Mouse (Mus musculus) heart, embryonic 10.5 days (tissue): ENCODE measurements around the gene Sbsn. TPM values are rescaled to one million over a fixed set of nuclear protein-coding genes. Genes with fewer than 3 reads are reported as not detected.
"Not testable (repeated sequence)": the region's sequence is repeated elsewhere in the genome, so short reads cannot be mapped to it uniquely, and the experiment has no call there.

ENCODE experiments used
- DNase-seq: peaks from one replicate; pipeline ENCODE4 v3.0.0-alpha.2; 2017; ENCODE audit warnings: low spot score
- H3K27ac ChIP-seq: fragments of 300-500 bp; sonication (generic); 2 replicates; pipeline ENCODE4 v1.5.1; 2016; ENCODE audit warnings: mild to moderate bottlenecking
- H3K27me3 ChIP-seq: fragments of 300-500 bp; sonication (generic); 2 replicates; pipeline ENCODE4 v1.6.1; 2016; ENCODE audit warnings: mild to moderate bottlenecking; ENCODE audit not compliant: poor library complexity, insufficient read depth, severe bottlenecking
- H3K36me3 ChIP-seq: fragments of 300-500 bp; sonication (generic); 2 replicates; pipeline ENCODE4 v1.6.1; 2016; ENCODE audit warnings: mild to moderate bottlenecking, moderate library complexity
- H3K4me1 ChIP-seq: fragments of 300-500 bp; sonication (generic); 2 replicates; pipeline ENCODE4 v1.6.1; 2016; ENCODE audit warnings: mild to moderate bottlenecking
- H3K4me3 ChIP-seq: fragments of 300-500 bp; sonication (generic); 2 replicates; pipeline ENCODE4 v1.5.1; 2016; ENCODE audit warnings: mild to moderate bottlenecking, moderate library complexity
- H3K9me3 ChIP-seq: fragments of 300-500 bp; sonication (generic); 2 replicates; pipeline ENCODE4 v1.6.1; 2016; ENCODE audit warnings: mild to moderate bottlenecking, moderate library complexity
- WGBS: fragments of 180-500 bp; shearing (Covaris S2); methylation state at CpG from one replicate; pipeline ENCODE4 v1.1.7; 2016; 5-methylcytosine and 5-hydroxymethylcytosine counted together
- polyA plus RNA-seq: library from polyadenylated mRNA; unstranded; fragments of >200 nt; fragmentation: Nextera tagmentation; extraction: Ambion mirVana; gene quantifications from 2 replicates; pipeline ENCODE4 v1.2.1, GENCODE M21; 2016

Gene Sbsn
- polyA plus RNA-seq, 1 experiment from 2014 or later = 1.1 TPM

- WGBS = 45% methylated on average over 9 of the region's 22 CpGs
Measured at GRCm38 (mm10) chr7:30730064-30730722, 21.1 kb upstream of the Sbsn start.

GRCm38 (mm10) chr7:30736211-30736610 lies 15.1 kb upstream of the Sbsn start:
- Histone ChIP-seq H3K9me3 (no peaks in the 10 kb centered on the region), H3K4me3 (no peak overlapping the region), H3K27me3 (no peaks in the 10 kb centered on the region), H3K36me3 (peaks cover 54% of the 10 kb centered on the region), H3K27ac (no peak overlapping the region), H3K4me1 (0 out of 2 replicates have a peak, but pooled peaks cover 4% of the 10 kb centered on the region)
- 72% methylated on average over 3 of the region's 3 CpGs for WGBS
- no peak for DNase-seq

More at GRCm38 (mm10) chr7:30730064-30730722, 21.1 kb upstream of the Sbsn start:
- not testable (repeated sequence) for H3K27me3 ChIP-seq, H3K9me3 ChIP-seq, DNase-seq
- peaks cover 48% of the 10 kb centered on the region for H3K36me3 ChIP-seq
- peak overlapping the region; percentile 92 for H3K27ac ChIP-seq
- peaks cover 17% of the 10 kb centered on the region for H3K4me1 ChIP-seq
- H3K4me3 ChIP-seq = peak overlapping the region; percentile 85

GRCm38 (mm10) chr7:30742570-30742969 lies 8.7 kb upstream of the Sbsn start:
- H3K27ac ChIP-seq, H3K9me3 ChIP-seq, H3K4me3 ChIP-seq, H3K36me3 ChIP-seq, DNase-seq, H3K27me3 ChIP-seq: not testable (repeated sequence)
- H3K4me1 ChIP-seq = peaks cover 16% of the 10 kb centered on the region
- WGBS = 76% methylated on average over 2 of the region's 2 CpGs

GRCm38 (mm10) chr7:30743617-30744016 lies 7.7 kb upstream of the Sbsn start, which contains the start of gene Gapdhs:
TSS of gene Gapdhs (minus strand) at chr7:30743681.
- H3K9me3 ChIP-seq, H3K27me3 ChIP-seq, H3K27ac ChIP-seq, H3K4me3 ChIP-seq, DNase-seq, H3K36me3 ChIP-seq: not testable (repeated sequence)
- H3K4me1 ChIP-seq = peaks cover 16% of the 10 kb centered on the region
- 70% methylated on average over 4 of the region's 4 CpGs for WGBS

DNA sequence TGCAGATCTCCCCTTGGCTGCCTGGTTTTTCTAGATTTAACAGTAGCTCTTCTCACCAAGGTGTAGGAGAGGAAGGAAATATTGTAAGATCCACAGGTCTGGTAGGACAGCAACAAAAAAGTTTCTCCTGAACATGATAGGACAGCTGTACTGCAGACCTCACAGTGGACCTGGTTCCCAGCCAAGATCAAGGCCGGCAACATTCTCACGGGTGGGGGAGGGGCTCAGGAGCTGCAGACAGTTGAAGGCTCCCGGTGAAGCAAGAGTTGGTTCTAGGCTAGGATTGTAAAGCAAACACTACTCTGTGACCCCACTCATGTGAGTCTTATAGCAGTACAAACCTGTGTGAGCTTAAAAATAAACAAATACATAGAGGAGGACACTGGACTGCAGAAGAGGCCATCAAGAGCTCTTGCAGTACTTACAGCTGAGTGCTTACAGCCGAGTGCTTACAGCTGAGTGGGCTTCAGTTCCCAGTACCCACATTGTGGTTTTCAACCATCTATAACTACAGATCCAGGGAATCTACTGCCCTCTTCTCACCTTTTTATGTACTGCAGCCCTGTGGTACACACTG lies 7.2 kb upstream of the Sbsn start:
- Histone ChIP-seq H3K4me1 (peaks cover 16% of the 10 kb centered on the region), H3K27ac (no peak overlapping the region), H3K36me3 (no peaks in the 10 kb centered on the region), H3K27me3 (no peaks in the 10 kb centered on the region), H3K9me3 (no peaks in the 10 kb centered on the region), H3K4me3 (no peak overlapping the region)
- DNase-seq = no peak
- 33% methylated on average over 4 of the region's 4 CpGs for WGBS

DNA sequence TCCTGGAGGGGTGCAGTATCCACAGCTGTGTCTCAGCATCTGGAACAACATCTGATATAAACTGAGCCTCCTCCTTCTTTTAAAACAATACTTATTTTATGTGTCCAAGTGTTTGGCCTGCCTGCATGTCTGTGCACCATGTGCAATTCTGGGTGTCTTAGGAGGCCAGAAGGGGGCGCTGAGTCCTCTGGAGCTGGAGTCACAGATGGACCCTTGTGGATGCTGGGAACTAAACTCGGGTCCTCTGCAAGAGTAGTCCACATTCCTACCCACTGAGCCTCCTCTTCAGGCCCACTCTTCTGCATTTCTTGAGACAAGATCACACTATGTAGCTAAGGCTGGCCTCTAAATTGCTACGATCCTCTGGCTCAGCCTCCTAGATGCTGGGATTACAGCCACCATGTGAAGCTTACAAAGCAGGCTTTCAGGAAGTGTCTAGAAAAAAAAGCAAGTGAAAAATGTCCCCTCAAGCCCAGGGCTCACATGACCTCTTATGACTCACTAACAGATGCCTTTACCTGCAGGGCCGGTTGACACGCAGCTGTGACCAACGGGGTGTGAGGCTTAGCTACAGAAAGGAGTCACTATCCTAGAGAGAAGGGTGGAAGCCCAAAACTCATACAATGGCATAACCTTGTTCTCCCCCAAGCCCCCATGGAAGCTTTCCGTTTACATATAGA lies 3.6 kb upstream of the Sbsn start:
- Histone ChIP-seq H3K4me1 (peaks cover 22% of the 10 kb centered on the region), H3K4me3 (no peak overlapping the region), H3K27me3 (no peaks in the 10 kb centered on the region), H3K27ac (no peak overlapping the region), H3K36me3 (no peaks in the 10 kb centered on the region), H3K9me3 (no peaks in the 10 kb centered on the region)
- 80% methylated on average over 7 of the region's 7 CpGs for WGBS
- no peak for DNase-seq

- WGBS = 77% methylated on average over 13 of the region's 13 CpGs
- DNase-seq = no peak
- H3K27ac ChIP-seq = no peak overlapping the region
Measured at GRCm38 (mm10) chr7:30749824-30750606, 1.3 kb upstream of the Sbsn start.

GRCm38 (mm10) chr7:30757001-30757400 lies 5.7 kb downstream of the Sbsn start:
- DNase-seq = no peak
- WGBS = 62% methylated on average over 3 of the region's 3 CpGs
- peaks cover 6% of the 10 kb centered on the region; the same call in 1 of the 2 replicates for H3K9me3 ChIP-seq

More at GRCm38 (mm10) chr7:30749824-30750606, 1.3 kb upstream of the Sbsn start:
- Histone ChIP-seq H3K9me3 (peaks cover 4% of the 10 kb centered on the region; the same call in 1 of the 2 replicates), H3K4me3 (no peak overlapping the region), H3K36me3 (peaks cover 6% of the 10 kb centered on the region), H3K4me1 (peaks cover 14% of the 10 kb centered on the region), H3K27me3 (no peaks in the 10 kb centered on the region)

GRCm38 (mm10) chr7:30758853-30759252 lies 7.6 kb downstream of the Sbsn start:
- no peak for DNase-seq
- Histone ChIP-seq H3K4me1 (peaks cover 23% of the 10 kb centered on the region), H3K27me3 (0 out of 2 replicates have a peak, but pooled peaks cover 2% of the 10 kb centered on the region), H3K9me3 (peaks cover 6% of the 10 kb centered on the region; the same call in 1 of the 2 replicates), H3K36me3 (peaks cover 18% of the 10 kb centered on the region), H3K27ac (no peak overlapping the region), H3K4me3 (no peak overlapping the region)
- 31% methylated on average over 4 of the region's 4 CpGs for WGBS

More at GRCm38 (mm10) chr7:30757001-30757400, 5.7 kb downstream of the Sbsn start:
- Histone ChIP-seq H3K4me3 (no peak overlapping the region), H3K27ac (no peak overlapping the region), H3K4me1 (peaks cover 21% of the 10 kb centered on the region), H3K36me3 (peaks cover 18% of the 10 kb centered on the region), H3K27me3 (no peaks in the 10 kb centered on the region)

DNA sequence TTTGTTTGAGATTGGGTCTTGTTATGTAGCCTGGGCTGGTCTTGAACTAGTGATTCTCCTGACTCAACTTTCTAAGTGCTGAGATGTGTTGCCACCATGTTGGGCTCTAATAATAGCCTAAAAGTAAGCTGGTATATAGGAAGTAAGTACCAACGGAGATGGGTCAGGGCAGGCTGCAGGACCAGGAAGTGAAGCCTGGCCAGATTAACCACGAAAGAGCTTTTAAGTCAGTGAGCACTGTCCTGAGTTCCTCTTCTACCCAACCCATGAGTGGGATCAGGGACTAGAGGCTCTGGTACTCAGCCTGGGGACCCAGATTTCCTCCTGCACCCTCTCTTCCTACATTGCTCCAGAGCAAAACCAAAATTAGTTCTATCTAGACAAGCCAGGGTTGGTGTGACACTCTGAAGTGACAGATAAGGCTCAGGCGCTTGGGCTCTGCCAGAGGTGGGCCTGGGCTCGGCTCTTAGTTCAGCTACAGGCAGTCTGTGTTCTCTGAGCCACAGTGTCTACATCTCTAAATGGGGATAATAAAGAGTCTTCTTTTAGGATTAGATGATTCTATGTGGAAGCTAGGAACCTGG lies 10.6 kb downstream of the Sbsn start:
- Histone ChIP-seq H3K27ac (no peak overlapping the region), H3K36me3 (no peaks in the 10 kb centered on the region), H3K9me3 (no peaks in the 10 kb centered on the region), H3K27me3 (peaks cover 8% of the 10 kb centered on the region; the same call in 1 of the 2 replicates), H3K4me3 (no peak overlapping the region), H3K4me1 (peaks cover 30% of the 10 kb centered on the region)
- no peak for DNase-seq
- WGBS = 44% methylated on average over 4 of the region's 4 CpGs

GRCm38 (mm10) chr7:30763456-30763855 lies 12.2 kb downstream of the Sbsn start, which contains the start of gene Dmkn:
TSS of gene Dmkn (plus strand) at chr7:30763756.
- Histone ChIP-seq H3K9me3 (no peaks in the 10 kb centered on the region), H3K4me3 (no peak within 1 kb of the TSS), H3K36me3 (no peaks in the 10 kb centered on the region), H3K27me3 (peaks cover 8% of the 10 kb centered on the region; the same call in 1 of the 2 replicates), H3K27ac (no peak within 1 kb of the TSS), H3K4me1 (peaks cover 33% of the 10 kb centered on the region)
- 54% methylated on average over 5 of the region's 5 CpGs for WGBS
- no peak for DNase-seq

DNA sequence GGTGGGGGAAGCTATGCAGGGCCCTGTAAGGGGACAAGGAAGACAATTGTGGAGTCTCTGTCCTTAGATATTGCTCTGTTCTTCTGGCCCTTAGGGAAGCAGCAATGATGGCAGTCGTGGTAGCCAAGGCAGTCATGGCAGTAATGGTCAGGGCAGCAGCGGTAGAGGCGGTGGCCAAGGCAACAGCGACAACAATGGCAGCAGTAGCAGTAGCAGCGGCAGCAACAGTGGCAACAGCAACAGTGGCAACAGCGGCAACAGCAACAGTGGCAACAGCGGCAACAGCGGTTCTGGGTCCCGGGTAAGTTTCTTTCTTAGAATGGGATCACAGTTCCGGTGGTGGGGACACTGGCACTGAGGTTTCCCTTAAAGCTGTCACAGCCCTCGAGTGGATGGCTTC lies 13.9 kb downstream of the Sbsn start:
- Histone ChIP-seq H3K36me3 (no peaks in the 10 kb centered on the region), H3K4me1 (peaks cover 27% of the 10 kb centered on the region), H3K9me3 (no peaks in the 10 kb centered on the region), H3K4me3 (peak overlapping the region; percentile 29; the same call in 1 of the 2 replicates), H3K27me3 (peaks cover 8% of the 10 kb centered on the region; the same call in 1 of the 2 replicates), H3K27ac (no peak overlapping the region)
- DNase-seq = no peak
- 39% methylated on average over 11 of the region's 11 CpGs for WGBS
